Mouse (Mus musculus) right cerebral cortex, postnatal 36 days (tissue): ENCODE measurements around the gene Spindoc.

ENCODE experiments used
- DNase-seq, 2 experiments: peaks; one replicate each; pipeline ENCODE4 v3.0.0; 2022; ENCODE audit warnings: low spot score in 2 of 2, mixed read lengths in 1 of 2

Gene Spindoc

GRCm38 (mm10) chr19:7335656-7336055 is 47.1 kb downstream of the Spindoc start:
- peak in 1 of 2 experiments; percentile 30 for DNase-seq

DNA sequence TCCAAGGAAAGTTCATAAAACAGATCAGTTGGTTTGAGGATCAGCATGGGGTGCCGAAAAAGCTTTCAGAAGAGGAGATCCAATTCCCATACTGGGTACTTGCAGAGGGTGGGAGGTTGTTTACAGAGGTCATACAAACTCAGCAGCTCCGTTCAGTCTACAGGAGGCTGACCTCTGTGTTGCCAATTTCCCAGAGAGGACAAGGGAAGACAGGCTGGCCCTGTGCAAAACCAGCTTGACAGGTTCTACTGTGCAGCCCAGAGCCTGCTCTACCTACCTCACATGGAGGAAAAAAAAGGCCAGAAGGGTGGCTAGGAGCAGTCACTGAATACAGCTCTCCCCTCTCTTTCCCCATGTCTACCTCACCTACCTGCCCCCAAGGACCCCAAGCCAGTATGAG is 48.7 kb downstream of the Spindoc start:
- no peak for DNase-seq

GRCm38 (mm10) chr19:7321391-7321790 is 61.4 kb downstream of the Spindoc start:
- DNase-seq: no peak

DNA sequence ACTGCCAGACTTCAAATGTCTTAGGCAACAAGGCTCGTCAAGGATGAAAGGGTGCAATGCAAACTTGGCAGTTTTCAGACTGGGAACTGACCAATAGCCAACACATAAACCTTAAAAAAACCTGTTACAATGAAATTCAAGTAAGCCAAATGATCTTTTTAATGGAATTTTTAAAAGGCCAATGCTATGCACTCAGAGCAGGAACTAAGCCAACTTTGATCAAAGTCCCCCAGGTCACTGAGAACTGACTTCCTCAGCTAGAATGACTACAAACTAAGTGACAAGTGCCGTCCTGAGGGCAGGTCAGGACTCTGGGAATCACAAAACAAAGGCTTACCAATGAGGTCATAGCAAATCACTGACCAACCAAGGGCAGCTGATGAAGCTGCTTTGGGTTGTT is 62.6 kb downstream of the Spindoc start:
- no peak for DNase-seq

DNA sequence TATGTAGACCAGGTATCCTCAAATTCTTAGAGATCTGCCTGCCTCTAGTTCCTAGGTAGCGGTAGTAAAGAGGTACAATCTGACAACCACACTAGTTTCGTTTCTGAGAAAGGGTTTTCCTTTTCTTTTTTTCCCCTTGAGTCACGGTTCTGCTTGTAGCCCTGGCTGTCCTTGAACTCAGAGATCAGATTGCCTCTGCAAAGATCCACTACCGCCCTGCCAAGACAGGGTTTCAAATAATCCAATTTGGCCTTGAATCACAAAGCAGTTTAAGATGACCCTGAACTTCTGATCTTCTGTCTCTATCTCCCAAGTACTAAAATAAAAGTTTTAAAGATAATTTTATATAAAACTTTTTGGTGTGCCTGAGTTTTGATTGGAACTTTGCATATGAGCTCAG is 65.1 kb downstream of the Spindoc start:
- DNase-seq: no peak

- no peak for DNase-seq
Measured at GRCm38 (mm10) chr19:7316822-7317221, 66.0 kb downstream of the Spindoc start.

- no peak for DNase-seq
Measured at GRCm38 (mm10) chr19:7315587-7315984, 67.2 kb downstream of the Spindoc start.

GRCm38 (mm10) chr19:7314976-7315586 is 67.7 kb downstream of the Spindoc start:
- peak; percentile 38 to 44 for DNase-seq

GRCm38 (mm10) chr19:7313660-7314059 is 69.1 kb downstream of the Spindoc start:
- no peak for DNase-seq

DNA sequence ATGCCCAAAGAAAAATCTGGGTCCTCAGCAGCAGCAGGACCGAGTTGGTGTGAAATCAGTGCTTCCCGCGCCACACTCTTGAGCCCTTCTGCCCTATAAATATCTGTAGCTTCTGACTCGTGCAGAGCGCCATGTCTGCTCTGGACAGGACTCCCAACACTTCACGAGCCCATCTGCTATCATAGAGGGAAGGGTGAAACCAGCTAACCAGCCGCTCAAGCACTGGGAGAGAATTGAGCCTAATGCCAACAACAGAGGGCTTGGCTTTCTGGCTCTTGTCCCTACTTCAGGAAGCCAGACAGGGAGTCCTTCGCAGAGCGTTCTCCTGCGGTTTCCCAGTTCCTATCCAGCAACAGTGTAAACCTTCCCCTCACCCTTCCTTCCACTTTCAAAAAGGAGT is 71.5 kb downstream of the Spindoc start:
- DNase-seq: peak in 1 of 2 experiments; percentile 34

DNA sequence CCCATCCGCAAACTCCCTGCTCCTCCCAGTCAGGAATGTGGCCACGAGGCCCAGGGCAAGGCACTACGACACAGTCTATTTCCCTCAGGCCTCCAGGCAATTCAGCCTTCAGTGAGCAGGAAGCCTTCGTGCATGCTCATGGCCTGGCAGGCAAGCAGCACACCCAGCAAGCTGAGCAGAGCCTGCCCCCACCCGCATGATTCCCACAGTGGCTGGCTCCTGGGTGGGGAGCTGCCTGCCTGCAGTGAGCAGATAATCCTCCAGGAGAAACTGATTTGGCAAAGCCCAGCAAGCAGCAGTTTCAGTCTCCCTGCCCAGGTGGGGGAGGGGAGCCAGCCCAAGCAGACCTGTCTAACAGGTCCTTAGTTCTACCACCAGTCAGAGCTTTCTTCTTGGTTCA is 72.1 kb downstream of the Spindoc start:
- DNase-seq: peak in 1 of 2 experiments; percentile 44

DNA sequence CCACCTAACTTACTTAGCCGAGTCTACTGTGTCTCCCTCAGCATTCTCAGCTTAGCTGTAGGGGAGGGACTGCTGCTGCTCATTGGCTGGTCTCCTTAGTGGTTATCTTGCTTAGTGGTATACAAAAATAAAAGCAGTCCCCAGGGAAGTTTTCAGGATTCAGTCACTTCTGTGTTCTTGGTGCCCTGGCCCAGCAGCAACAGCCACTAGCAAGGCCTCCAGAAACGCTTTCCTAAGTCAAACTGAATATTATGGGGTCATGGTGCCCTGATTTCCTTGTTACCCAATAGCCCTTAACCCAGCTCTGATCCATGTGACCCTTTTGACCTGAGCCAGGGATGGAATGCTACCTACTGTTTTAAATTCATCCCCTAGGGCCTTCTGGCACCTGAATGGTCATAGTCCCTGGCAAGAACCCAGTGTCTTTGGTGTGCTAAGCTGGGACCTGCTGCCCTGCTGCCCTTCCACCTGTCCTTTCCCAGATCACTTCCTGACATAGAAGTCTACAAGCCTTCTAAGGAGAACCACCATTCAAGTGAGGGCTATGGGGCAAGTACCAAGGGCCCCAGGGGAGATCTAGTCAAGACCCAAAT is 73.0 kb downstream of the Spindoc start:
- no peak for DNase-seq

- DNase-seq: no peak
Measured at GRCm38 (mm10) chr19:7307995-7308770, 74.6 kb downstream of the Spindoc start.

- DNase-seq: no peak
Measured at GRCm38 (mm10) chr19:7306968-7307367, 75.8 kb downstream of the Spindoc start.

DNA sequence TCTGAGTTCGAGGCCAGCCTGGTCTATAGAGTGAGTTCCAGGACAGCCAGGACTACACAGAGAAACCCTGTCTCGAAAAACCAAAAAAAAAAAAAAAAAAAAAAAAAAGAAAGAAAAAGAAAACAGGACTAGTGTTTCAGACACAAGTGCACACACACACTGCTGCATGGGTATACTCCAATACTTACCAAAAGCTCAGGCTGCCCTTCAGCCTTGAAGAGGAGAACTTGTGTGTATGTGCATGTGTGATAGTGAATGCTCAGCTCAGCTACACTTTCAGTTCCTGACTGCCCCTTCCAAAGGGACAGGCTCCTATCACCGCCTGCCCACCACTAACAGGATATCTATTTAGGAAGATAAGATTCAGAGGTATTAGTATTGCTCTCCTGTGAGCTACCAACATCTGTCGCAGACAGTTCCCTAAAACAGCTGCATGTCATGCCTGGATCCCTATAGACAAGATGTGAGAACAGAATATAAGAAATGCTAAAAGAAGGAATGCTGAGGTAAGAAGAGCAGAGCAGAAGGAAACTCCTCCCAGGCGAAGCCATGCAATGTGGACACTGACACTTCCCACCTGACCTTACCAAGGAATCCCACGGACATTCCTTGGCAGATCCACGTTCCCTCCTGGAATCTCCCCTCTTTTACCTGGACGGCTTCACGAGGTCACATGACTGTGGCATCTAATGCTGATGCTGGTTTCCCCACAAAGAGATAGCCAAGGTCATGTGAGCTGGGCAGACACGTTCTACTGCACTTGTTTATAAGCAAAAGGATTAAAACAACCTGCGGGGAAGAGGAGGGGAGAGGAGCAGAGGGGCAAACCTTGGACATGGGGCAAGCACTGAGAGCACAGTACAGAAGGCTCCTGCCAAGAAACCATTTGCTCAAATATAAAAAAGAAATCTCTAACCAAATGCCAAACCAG is 77.1 kb downstream of the Spindoc start:
- no peak for DNase-seq

GRCm38 (mm10) chr19:7304801-7305200 is 78.0 kb downstream of the Spindoc start:
- DNase-seq: no peak
